ENCODE assay signal across 10 mouse cellular contexts in the genomic region with DNA sequence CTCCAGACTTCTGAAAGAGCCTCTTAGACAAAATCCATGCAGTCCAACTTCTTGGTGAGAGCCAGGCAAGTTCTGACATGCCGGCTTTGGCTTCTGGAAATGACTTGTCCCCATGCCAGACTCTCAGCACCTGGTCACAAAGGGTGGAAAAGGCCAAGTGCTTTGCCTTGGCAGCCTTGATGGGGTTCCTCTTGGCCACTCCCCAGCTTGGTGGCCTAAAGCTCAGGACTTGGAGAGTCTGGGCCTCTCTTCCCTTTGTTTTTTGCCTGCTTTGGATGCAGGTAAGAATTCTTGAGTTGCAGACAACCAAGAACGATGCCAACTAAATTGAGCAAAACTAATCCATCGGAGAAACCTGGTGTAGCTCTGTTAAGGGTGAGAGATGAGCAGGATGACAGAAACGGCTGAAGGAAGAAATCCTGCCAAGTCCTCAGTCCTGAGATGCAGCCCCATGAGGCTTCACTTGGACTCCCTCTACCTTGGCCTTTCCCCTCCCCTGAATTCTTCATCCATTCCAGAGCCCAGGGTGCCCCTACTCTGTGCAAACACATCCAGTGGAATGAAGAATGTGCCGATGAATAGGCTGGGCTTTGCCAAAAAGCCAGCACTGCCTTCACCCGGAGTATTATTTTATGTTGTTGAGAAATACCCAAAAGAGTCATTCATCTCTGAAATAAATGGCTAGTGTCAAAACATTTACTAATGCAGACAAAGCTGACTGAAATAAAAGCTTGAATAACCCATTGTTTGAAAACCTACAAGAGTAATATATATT.
DNase-seq lines count a peak whose midpoint lies in the region; ATAC-seq lines count a peak whose summit lies in the region.
"Had no signal": no experiment of that assay in that cellular context is flagged by ENCODE, and none has a peak within 500 bp of the region (broad histone marks: within the 10 kb centered on the region; RNA-seq: fewer than 3 reads in every experiment).

No protein-coding gene starts in this region.

- peaks cover 42% of the 10 kb centered on the region for H3K4me1 ChIP-seq in neural tube, embryonic 13.5 days (replicated peaks)
- H3K4me1 ChIP-seq in neural tube, embryonic 15.5 days, result peaks cover 24% of the 10 kb centered on the region

- no peak overlapping the region for H3K4me3 ChIP-seq in neural tube, embryonic 13.5 days
- no peak overlapping the region for H3K4me3 ChIP-seq in neural tube, embryonic 15.5 days (replicated peaks)

- no peaks in the 10 kb centered on the region for H3K9me3 ChIP-seq in neural tube, embryonic 13.5 days
- H3K9me3 ChIP-seq in neural tube, embryonic 15.5 days (replicated peaks), result no peaks in the 10 kb centered on the region

- peaks cover 43% of the 10 kb centered on the region for H3K27me3 ChIP-seq in neural tube, embryonic 13.5 days
- H3K27me3 ChIP-seq in neural tube, embryonic 15.5 days (replicated peaks), result peaks cover 13% of the 10 kb centered on the region

- H3K9ac ChIP-seq in neural tube, embryonic 13.5 days, result no peak overlapping the region
- H3K9ac ChIP-seq in neural tube, embryonic 15.5 days (replicated peaks), result no peak overlapping the region

- H3K27ac ChIP-seq in neural tube, embryonic 13.5 days (replicated peaks), result no peak overlapping the region
- no peak overlapping the region for H3K27ac ChIP-seq in neural tube, embryonic 15.5 days (replicated peaks)

- peak; percentile 25 to 28 for DNase-seq in heart, adult 18-20 months
- no peak for DNase-seq in heart, adult 8-10 months (ENCODE audit: low spot score)
- peak; percentile 80 to 87 for DNase-seq in lung, adult 18-20 months
- no peak for DNase-seq in B cell, adult 2 months
- DNase-seq in thymus, postnatal 0 days (ENCODE audit: low spot score), result no peak
- DNase-seq: midbrain, embryonic 14.5 days; right cerebral cortex, postnatal 25 days had no signal

- H3K4me2 ChIP-seq in neural tube, embryonic 13.5 days, result no peak overlapping the region
- H3K4me2 ChIP-seq in neural tube, embryonic 15.5 days, result no peak overlapping the region

- 42% methylated on average over 6 of the region's 6 CpGs for whole genome bisulfite sequencing in neural tube, embryonic 13.5 days
- 44% methylated on average over 6 of the region's 6 CpGs for WGBS in neural tube, embryonic 15.5 days

- no peaks in the 10 kb centered on the region for H3K36me3 ChIP-seq in neural tube, embryonic 13.5 days
- no peaks in the 10 kb centered on the region for H3K36me3 ChIP-seq in neural tube, embryonic 15.5 days

- ATAC-seq in neural tube, embryonic 13.5 days (ENCODE audit: low read depth), result peak; percentile 48; the same call in 1 of the 2 replicates
- ATAC-seq in neural tube, embryonic 15.5 days (ENCODE audit: low FRiP score), result no peak
- ATAC-seq in inflammation-experienced regulatory T-cells, adult 6 months, result no peak

Comparison
In these comparisons a context has a peak if more than half of its experiments do, and no peak if none do; other contexts are left out.
1. DNase-seq: peak in heart, adult 18-20 months (2 of 2) and lung, adult 18-20 months (2 of 2); none in heart, adult 8-10 months (single experiment), B cell, adult 2 months (0 of 2) and thymus, postnatal 0 days (single experiment).